Mouse (Mus musculus) A20 (cell line): ENCODE measurements around the gene Dlst.
A peak's percentile ranks its signal among the peaks of the same experiment; 100 is the strongest.
"Not testable (repeated sequence)": the region's sequence is repeated elsewhere in the genome, so short reads cannot be mapped to it uniquely, and the experiment has no call there.

Experiments
- DNase-seq: peaks from one replicate; pipeline ENCODE4 v3.0.0-alpha.2; 2011; ENCODE audit warnings: low read depth, low spot score

Dlst gene

DNA sequence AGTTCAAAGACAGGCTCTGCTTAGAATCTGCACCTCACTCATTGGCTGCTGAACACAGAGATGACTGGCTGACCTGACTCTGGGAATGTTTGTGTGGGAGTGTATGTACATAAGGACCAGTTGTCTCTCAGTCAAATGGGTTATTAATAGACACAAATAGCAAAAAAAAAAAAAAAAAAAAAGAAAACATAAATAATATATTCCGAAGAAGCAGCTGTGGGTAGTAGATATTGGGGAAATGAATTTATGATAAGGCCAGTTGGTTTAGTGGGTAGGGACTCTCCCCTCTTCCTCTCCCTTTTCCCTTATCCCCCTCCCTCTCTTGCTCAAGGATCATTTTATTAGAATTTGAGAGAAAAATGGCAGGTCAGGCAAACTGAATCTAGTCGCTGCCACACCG, 3.3 kb downstream of the Dlst start:
- DNase-seq: no peak

DNA sequence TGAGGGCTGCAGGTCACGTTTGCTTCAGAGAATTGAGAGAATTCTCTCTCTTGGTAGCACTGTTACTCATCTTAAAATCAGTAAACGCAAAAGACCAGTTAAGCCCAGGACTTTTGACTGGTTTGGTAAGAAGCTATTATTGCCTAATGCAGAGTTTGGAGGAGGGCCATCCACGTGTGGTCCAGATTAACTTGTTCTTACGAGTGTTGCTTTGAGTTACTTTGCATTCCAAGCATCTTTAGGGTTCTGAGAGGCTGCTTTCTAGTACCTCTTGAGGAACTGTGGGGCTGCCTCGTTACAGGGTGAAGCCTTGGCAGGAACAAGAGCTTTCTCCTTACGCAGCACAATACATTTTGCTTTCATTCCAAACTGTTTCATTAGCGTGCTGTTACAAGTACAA, 5.0 kb downstream of the Dlst start:
- no peak for DNase-seq

DNA sequence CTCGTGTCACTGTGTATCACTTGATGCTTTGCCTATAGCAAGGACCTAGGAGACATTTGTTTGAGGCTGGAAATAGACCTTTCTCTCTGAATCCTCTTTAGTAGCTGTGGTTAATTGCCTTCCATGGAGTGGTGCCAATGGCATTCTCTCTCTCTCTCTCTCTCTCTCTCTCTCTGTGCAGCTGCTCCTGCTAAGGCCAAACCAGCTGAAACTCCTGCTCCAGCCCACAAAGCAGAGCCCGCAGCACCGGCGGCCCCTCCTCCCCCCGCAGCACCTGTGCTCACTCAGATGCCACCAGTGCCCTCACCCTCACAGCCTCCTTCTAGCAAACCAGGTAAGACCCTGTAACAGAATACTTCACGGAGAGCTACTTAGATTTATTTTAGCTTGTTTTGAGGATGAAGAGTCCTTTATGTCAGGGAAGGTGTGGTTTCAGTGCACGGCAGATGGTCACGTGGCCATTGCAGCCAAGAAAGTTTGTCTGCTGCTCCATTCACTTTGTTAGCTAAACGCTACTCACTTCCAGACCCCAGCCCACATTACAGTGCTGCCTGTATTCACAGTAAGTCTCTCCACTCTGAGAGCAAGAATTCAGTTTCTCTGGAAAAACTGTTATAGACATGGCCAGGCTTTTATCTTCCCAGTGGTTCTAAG, 11.3 kb downstream of the Dlst start:
- no peak for DNase-seq

DNA sequence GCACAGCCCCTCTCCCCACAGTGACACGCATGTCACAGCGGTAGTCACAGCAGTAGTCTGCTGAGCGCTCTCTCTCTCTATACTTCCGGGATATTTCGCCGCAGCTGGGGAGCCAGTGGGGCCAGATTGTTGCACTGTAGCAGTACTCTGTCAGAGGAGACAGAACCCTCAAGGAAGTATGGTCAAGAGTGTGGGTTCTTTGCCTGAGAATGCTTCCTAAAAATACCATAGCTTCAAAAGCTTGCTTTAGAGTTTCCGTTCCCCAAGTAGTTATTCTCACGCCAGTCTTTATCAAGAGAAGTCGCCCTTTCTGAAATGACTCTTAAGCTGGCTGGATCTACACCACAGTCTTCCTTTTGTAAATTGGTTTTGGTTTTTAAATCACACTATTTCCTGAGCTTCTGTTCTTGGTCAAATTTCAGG, 12.5 kb downstream of the Dlst start:
- no peak for DNase-seq

DNA sequence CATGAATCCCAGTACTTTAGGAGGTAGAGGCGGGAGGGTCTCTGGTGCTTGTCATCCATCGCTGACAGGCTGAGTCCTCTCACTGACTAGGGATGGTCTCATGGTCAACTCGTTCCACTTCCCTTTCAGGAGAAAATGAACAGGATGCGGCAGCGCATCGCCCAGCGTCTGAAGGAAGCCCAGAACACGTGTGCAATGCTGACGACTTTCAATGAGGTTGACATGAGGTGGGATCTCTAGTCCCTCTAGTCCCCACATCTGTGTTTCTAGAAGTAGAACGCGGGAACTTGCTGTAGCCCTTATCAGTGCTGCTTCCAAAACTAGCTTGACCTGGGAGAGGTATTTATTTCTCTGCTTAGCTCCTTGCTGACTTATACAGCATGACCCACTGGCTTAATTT, 13.0 kb downstream of the Dlst start:
- DNase-seq: no peak

DNA sequence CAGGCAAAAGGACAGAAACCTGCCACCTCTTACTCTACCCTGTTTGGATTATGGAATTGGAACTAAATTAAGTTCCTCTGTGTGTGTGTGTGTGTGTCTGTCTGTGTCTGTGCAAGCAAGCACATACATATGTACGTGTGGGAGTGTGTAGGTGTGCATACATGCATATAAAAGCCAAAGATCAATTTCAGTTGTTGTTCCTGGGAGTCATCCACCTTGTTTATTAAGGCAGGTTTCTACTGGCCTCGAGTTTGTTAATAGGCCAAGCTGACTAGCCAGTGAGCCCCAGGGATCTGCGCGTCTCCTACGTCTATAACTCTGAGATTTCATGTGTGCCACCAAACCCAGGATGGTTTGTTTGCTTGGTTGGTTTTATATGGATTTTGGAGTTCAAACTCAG, 14.1 kb downstream of the Dlst start:
- no peak for DNase-seq

DNA sequence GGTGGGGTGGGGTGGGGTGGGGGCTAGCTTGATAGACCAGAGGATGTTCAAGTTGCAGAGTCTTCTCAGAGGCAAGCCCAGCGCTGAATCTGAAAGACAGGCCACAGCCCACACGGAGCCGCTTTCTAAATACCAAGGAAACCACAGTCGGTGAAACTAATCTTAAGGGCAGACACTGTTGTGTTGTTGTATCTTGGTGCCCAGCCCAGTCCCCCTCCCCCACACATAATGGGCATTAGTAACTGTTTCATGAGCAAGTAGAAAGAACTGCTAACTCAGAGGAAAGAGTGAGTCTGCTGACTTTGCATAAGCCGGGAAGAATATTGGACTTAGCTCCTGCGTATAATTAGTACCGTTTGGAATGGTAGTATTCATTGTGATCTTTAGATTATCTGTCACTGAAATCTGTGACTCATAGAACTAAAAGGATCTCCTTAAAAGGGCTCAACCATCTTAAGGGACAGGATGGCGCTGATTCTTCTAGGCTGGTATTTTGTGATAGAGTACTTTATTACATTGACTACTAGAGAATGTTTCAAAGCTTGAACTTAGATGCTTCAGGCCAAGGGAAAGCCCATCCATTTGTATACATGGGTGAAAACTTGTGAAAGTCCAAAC, 16.5 kb downstream of the Dlst start:
- no peak for DNase-seq

DNA sequence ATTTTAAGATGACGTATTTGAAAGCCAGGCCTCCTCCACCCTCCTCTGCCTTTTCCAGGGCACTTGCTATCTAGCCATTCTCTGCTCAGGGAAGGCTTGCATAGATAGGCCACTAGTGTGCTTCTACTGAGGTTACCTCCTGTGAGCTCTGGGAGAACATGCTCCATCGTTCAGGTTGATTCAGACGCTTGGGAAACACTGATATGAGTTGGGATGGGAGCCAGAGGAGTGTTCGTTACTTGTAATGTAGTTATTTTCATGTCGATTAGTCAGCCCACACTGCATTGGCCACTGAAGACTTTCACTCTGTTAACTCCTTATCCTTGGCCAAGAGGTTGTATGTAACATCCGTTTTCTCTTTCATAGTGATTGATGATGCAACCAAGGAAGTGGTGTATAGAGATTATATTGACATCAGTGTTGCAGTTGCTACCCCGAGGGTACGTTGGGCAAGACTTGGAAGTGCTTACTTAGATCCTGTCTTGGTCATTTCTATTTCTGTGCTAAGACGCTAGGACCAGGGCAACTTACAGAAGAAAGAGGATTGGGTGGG, 18.9 kb downstream of the Dlst start:
- no peak for DNase-seq

DNA sequence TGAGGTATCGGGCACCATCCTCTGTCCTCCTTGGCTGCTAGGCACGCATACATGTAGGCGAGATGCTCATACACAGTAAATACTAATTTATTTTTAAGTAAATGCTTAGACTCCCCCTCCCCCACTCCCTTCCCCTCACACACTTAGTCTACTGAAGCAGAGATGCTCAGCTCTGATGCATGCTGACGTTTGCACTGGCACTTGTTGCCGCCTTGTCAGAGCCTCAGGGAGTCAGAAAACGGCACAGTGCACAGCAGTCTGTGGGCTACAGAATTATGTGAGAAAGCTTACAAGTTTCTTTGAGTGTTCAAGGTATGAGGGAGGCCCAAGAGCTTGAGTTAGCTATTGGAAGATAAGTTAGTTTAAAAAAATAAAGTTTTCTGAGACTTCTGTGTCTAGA, 20.7 kb downstream of the Dlst start:
- DNase-seq: no peak

DNA sequence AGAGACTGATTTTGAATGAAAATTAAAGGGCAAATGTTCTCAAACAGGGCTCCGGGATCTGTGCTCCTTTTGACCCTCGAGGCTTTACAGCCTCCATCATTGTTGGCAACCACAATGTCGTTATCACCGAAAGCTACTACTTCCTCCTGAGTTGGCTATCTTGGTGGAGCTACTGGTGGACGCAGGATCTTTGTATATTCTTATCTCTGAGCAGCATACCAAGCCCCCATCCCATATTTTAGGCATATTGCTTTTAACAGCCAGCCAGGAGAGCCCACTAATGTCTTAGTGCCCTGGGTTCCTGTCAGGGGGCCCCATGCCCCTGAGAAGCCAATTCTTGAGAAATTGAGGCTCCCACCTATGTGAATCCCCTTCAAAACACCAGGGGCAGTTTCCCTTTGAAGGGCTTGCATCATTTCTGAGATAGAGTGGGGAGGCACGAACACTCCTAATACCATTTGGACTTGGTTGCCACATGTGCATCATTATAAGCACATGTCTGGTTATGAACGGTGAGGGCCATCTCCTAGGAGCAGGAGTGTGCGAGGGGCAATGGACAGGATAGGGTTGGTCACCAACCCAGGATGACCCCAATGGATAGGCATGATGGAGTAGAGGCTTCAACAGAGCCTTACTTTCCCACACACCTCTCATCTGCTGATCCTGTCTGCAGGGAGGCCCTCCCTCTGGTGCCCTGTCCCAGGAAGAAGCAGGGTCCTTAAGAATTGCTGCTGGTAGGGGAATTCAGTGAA, 23.6 kb downstream of the Dlst start:
- no peak for DNase-seq

DNA sequence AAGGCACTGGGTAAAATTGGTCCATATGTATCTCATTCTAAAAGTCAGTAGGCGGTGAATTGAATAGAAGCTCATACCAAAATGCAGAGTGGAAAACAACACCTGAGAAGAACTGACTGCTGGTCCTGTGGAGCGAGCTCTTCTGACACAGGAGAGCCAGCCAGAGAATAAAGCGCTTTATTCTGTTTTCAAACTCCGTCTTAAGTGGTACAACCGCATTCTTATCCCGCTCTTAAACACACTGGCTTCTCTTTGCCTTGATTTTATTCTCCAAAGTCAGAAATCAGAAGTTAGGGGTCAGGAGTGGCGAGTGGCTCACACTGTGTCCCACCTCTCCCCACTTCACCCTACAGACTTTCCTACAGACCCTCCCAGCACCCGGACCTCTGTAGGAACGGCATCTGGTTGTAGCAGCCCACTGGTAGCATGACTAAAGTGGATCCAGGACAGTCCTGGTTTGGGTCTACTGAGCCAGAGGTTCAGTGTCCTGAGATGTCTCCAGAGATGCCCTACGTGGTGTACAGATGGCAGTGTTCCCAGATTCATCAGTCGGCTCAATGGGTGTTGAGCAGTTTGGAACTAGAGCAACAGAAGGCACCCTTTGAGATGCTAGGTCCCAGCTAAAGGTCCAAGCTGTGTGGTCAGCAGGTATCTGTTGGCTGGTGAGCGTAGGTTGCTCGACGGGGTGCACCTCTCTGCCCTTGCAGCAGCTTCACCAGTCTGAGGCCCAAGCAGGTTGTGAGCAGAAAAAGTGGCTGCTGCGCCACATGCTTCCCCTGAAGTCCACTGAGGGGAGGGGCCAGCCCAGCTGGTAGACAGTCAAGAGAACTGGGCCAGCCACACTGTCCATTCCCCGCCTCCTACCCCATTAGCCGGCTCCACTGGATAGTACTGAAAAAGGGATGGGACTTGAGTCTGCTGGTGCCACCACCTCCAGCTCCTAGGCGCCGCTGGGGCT, 25.2 kb downstream of the Dlst start:
- no peak for DNase-seq

DNA sequence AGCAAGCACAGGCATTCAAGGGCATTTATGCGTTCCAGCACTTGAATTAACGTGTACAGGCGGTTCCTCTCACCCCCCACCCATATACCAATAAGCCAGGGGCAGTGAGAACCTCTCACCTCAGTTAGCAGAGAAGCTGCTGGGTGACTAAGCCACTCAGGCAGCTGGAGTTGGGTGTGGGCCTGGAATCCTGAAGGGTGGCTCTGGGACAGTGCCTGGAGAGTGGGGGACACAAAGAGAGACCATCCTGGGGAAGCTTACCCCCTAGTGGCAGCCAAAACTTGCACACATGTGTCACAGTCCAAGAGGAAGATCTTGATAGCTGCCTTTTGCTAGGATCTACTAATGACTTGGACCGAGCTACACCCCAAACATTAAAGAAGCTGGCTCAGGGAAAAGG, 26.0 kb downstream of the Dlst start:
- no peak for DNase-seq

DNA sequence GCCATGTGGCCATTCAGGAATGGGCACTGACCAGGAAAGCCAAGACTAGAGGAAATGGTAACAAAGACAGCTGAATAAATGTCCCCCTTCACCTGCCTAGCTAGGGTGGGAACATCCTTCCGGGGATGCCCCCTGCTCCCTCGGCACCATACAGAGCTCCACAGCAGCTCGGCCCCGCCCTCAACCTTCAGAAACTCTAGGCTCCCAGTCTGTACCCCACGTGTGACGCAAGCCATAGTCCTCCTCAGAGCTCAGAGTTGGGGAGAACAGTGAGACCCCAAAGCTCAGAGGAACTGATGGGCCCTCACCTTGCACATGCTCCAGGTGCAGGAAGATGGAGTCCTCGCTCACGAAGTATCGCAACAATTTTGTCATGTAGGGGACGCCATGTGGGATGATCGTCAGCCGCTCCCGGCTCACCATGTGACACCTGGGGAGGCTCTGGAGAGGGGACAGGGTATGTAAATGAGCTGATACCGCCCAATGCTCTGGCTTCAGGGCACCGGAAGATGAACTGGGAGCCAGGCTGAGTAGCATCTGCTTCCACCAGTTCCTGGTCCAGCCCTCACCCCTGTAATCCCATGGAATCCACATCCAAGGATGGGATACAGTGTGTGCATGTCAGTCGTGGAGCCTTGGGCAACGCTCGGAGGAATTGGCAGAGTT, 29.5 kb downstream of the Dlst start:
- DNase-seq: peak; percentile 41

DNA sequence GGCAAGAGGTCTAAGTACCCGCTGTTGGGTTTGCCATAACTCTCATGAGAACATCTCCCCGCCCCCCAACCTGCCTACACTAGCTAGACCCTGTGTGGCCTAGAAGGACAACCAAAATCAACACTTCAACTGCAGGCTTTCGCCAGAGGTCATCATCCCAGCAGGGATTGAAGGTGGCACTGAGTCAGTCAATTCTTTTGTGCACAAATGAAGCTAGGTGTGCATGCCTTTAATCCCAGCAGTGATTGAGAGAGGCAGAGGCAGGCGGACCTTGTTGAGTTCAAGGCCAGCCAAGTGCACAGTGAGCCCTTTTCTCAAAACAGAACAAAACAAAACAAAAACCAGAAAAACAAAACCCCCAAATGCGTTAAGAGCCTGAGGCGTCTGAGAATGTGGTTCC, 30.5 kb downstream of the Dlst start:
- no peak for DNase-seq

DNA sequence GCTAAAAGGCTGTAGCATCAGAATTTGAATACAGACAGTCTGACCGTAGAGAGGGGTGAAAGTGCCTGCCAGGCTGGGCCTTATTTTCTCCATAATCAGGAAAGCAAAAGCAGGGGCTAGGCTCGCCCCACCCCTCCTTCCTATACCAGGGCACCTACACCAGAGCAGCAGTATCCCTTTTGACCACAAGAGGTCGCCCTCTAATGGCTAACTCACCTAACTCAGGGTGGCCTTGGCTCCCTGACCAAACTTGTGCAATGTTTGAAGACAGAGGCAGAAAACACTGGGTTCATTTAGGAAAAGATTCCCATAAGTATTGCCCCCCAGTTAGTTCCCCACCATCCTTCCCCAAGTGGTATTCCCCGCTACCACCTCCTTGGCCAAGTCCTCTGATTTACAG, 32.2 kb downstream of the Dlst start:
- peak; percentile 79 for DNase-seq

DNA sequence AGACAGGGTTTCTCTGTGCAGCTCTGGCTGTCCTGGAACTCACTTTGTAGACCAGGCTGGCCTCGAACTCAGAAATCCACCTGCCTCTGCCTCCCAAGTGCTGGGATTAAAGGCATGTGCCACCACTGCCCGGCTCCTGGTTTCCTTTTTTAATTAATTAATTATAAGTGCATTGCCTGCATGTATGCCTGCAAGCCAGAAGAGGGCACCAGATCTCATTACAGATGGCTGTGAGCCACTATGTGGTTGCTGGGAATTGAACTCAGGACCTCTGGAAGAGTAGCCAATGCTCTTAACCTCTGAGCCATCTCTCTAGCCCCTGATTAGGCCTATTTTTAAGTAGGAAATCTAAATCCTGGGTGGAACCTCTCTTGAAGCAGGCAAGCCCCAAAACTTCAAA, 33.6 kb downstream of the Dlst start:
- not testable (repeated sequence) for DNase-seq

DNA sequence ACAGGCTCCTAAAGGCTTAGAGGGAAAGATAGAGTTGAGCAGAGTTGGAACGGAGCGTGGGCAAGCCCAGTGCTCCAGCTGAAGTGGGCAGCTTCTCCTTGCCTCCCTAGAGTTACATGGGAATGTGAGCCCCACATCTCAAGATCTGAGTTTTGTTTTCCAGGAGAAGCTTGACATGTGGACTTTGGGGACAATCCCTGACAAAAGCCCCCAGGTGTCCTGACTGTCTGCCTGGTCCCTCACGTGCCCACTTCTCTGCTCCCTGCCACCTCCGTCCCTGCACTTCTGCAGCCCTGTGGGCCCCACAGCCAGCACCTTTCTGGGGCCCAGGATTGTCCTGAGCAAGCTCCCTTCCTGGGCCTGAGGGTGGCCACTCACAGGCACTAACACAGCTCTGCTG, 34.2 kb downstream of the Dlst start:
- DNase-seq: no peak

DNA sequence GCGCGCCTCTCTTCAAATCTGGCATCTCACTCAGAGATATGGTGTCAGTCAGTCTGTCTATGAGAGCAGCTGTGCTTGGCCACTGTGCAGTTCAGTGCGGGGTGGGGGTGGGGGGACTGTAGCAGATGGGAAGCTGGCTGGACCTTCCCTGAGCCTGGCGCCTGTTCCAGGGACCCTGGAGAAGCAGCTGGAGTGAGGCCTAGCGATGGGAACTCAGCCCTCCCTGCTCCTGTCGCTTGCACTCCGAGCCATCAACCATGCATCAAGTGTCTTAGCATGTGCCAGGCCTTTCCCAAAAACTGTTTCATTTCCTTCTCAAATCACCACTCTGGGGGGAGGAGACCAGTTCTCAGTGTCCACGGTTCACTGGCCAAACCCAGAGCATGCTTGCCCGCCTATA, 35.0 kb downstream of the Dlst start:
- no peak for DNase-seq

DNA sequence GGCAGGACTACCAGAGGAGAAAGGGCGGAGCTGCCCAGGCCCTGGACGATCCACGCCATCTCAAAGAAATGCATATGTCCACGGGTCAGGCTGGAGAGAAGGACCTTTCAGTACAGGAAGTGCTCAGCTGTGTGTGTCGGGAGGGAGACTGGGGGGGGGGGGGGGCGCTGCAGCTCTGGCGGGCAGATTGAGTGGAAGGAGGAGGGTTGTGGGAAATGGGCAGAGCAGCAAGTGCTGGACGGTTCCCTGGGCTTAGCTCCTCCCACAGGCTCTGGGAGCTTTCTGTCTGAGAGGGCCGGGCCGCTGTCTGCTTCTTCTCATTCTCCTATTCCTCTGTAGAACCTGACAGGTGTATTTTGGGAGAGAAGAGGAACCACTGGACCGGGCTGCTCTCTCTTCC, 35.7 kb downstream of the Dlst start:
- no peak for DNase-seq

DNA sequence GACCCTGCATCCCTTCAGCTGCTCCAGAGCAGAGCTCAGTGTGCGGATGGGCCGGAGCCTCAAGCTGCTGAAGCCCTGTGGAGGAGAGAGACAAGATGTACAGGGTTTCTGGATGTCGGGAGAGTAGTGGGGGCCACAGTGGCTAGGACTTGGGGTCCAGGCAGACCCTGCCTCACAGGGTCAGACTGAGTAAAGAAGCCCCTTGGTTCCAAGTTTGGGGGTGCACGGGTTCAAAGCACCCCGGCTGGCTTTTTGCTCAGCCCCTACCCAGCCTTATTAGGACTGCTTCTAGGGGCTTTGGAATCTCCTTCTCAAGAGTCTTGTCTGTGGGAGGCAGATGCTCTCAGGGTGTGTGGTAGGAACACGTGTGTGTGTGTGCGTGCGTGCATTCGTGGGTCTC, 36.2 kb downstream of the Dlst start:
- no peak for DNase-seq

DNA sequence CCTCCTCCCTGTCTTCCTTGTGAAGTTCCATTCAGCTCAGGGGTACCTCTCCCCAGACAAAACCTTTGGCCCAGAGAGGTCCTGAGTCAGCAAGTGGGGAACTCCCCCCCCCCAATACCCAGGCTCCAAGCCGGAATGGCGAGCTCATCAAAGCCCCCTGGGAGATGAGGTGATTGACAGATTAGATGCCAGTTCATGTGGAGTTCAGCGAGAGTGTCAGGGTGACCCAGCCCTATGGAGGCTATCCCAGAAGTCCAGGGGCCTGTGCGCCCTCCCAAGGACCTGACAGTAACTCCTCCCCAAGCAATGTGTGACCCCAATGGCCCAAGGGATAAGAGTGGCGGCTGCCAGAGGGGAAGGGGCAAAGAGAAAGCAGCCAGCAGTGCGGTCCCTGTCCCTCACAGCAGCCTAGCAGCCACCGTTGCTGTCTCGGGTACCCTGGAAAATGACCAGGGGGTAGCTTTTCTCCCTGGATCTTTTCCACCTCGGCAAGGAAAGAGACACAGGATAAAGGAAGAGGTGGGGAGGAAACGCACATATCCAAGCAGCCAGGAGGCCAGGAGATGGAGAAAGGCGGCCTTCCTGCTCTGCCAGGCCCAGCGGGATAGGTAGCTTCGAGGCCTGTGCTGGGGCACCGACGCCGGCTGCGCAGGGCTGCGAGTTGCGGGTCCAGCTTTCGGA, 39.8 kb downstream of the Dlst start:
- DNase-seq: no peak
